ENCODE assay signal across 8 mouse cellular contexts in the genomic region with DNA sequence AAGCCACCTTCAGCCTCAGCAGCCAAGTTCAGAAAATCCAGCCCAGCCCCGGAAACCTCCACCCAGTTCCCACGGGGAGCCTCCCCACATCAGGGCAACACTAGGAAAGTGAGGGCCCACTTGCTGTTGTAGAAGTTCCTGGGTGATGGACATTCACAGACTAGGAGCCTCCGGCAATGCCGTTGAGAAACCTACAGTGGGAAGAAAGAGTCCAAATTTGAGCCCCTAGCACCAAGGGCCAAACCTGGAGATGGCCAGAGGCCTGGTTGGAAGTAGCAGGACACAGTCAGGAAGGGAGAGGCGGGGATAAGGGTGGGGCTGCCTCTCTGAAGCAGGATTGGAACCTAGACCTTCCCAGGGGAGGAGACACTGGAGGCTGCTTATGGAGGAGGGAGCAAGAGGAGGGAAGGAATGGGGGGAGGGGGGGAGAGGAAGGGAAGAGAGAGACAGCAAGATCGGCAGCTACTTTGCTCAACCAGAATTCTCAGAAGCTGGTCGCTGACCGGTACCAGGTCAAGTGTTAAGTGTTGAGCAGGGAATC. TPM values are rescaled to one million over a fixed set of nuclear protein-coding genes. Genes with fewer than 3 reads are reported as not detected.
DNase-seq lines count a peak whose midpoint lies in the region; ATAC-seq and TF ChIP-seq lines count a peak whose summit lies in the region.

No protein-coding gene starts in this region.

- no peak overlapping the region for H3K4me3 ChIP-seq in neural tube, embryonic 12.5 days
- H3K4me3 ChIP-seq in embryonic facial prominence, embryonic 13.5 days = 0 out of 2 replicates have a peak overlapping the region, but pooled peaks have one; percentile 90
- peak overlapping the region; percentile 99 for H3K4me3 ChIP-seq in limb, embryonic 10.5 days
- H3K4me3 ChIP-seq in midbrain, postnatal 0 days (ENCODE audit: low read depth, low read length) = 0 out of 2 replicates have a peak overlapping the region, but pooled peaks have one; percentile 2

- DNase-seq in neural tube, embryonic 10.5 days (ENCODE audit: extremely low spot score, low spot score) = no peak
- DNase-seq in heart, postnatal 36 days = peak; percentile 76 to 88
- no peak for DNase-seq in limb, embryonic 10.5 days (ENCODE audit: low spot score)
- no peak for DNase-seq in midbrain, postnatal 0 days (ENCODE audit: low spot score)
- no peak for DNase-seq in cerebellum, postnatal 10 days
- no peak for DNase-seq in left cerebral cortex, postnatal 36 days (ENCODE audit: low spot score in 2 of 2)

- 44% methylated on average over 8 of the region's 8 CpGs for WGBS in neural tube, embryonic 12.5 days
- WGBS in embryonic facial prominence, embryonic 13.5 days = 32% methylated on average over 8 of the region's 8 CpGs
- 36% methylated on average over 8 of the region's 8 CpGs for WGBS in limb, embryonic 10.5 days
- WGBS in midbrain, postnatal 0 days = 47% methylated on average over 8 of the region's 8 CpGs

- H3K27me3 ChIP-seq in neural tube, embryonic 12.5 days (replicated peaks) = no peaks in the 10 kb centered on the region
- H3K27me3 ChIP-seq in embryonic facial prominence, embryonic 13.5 days = no peaks in the 10 kb centered on the region
- peaks cover 5% of the 10 kb centered on the region; the same call in 1 of the 2 replicates for H3K27me3 ChIP-seq in limb, embryonic 10.5 days (ENCODE audit: low read depth, poor library complexity, severe bottlenecking)
- no peaks in the 10 kb centered on the region for H3K27me3 ChIP-seq in midbrain, postnatal 0 days (ENCODE audit: insufficient read depth, low read length)

- no peaks in the 10 kb centered on the region for H3K9me3 ChIP-seq in neural tube, embryonic 12.5 days
- H3K9me3 ChIP-seq in embryonic facial prominence, embryonic 13.5 days = no peaks in the 10 kb centered on the region
- no peaks in the 10 kb centered on the region for H3K9me3 ChIP-seq in limb, embryonic 10.5 days (replicated peaks)
- no peaks in the 10 kb centered on the region for H3K9me3 ChIP-seq in midbrain, postnatal 0 days (ENCODE audit: low read length)

- H3K4me1 ChIP-seq in neural tube, embryonic 12.5 days = peaks cover 26% of the 10 kb centered on the region
- peaks cover 26% of the 10 kb centered on the region for H3K4me1 ChIP-seq in embryonic facial prominence, embryonic 13.5 days
- peaks cover 54% of the 10 kb centered on the region for H3K4me1 ChIP-seq in limb, embryonic 10.5 days
- peaks cover 10% of the 10 kb centered on the region; the same call in 1 of the 2 replicates for H3K4me1 ChIP-seq in midbrain, postnatal 0 days (ENCODE audit: insufficient read depth, low read length)

- H3K4me2 ChIP-seq in neural tube, embryonic 12.5 days (replicated peaks) = peak overlapping the region; percentile 90
- H3K4me2 ChIP-seq in embryonic facial prominence, embryonic 13.5 days = peak overlapping the region; percentile 90
- 0 out of 2 replicates have a peak overlapping the region, but pooled peaks have one; percentile 9 for H3K4me2 ChIP-seq in midbrain, postnatal 0 days (ENCODE audit: low read depth, low read length, poor library complexity, severe bottlenecking)

- H3K36me3 ChIP-seq in neural tube, embryonic 12.5 days = no peaks in the 10 kb centered on the region
- no peaks in the 10 kb centered on the region for H3K36me3 ChIP-seq in embryonic facial prominence, embryonic 13.5 days
- peaks cover under 1% of the 10 kb centered on the region; the same call in 1 of the 2 replicates for H3K36me3 ChIP-seq in limb, embryonic 10.5 days
- H3K36me3 ChIP-seq in midbrain, postnatal 0 days (ENCODE audit: insufficient read depth, low read length) = no peaks in the 10 kb centered on the region

- no peak overlapping the region for H3K27ac ChIP-seq in neural tube, embryonic 12.5 days
- peak overlapping the region; percentile 28; the same call in 1 of the 2 replicates for H3K27ac ChIP-seq in embryonic facial prominence, embryonic 13.5 days
- H3K27ac ChIP-seq in limb, embryonic 10.5 days = peak overlapping the region; percentile 42
- no peak overlapping the region for H3K27ac ChIP-seq in midbrain, postnatal 0 days (ENCODE audit: low read depth, low read length)

- H3K9ac ChIP-seq in neural tube, embryonic 12.5 days = no peak overlapping the region
- H3K9ac ChIP-seq in embryonic facial prominence, embryonic 13.5 days = 0 out of 2 replicates have a peak overlapping the region, but pooled peaks have one; percentile 44
- H3K9ac ChIP-seq in midbrain, postnatal 0 days (replicated peaks; ENCODE audit: low read length, poor library complexity, severe bottlenecking) = no peak overlapping the region

- intact Hi-C loops in heart, postnatal 36 days (cut with DNase I) = loop anchor here (2.0 to 5.0 kb wide), 2 partner anchors 32 to 103 kb away; partner anchors contain the start of gene Rps11
- intact Hi-C loops in left cerebral cortex, postnatal 36 days (cut with DNase I) = loop anchor here (5.0 kb wide), 1 partner anchor 33 kb away; the partner anchor contains the start of gene Prr12

- ATAC-seq in neural tube, embryonic 12.5 days (ENCODE audit: low FRiP score, low read depth) = no peak
- ATAC-seq in embryonic facial prominence, embryonic 13.5 days (ENCODE audit: insufficient number of reproducible peaks, insufficient read depth, low FRiP score, low TSS enrichment, low read depth) = no peak
- ATAC-seq in midbrain, postnatal 0 days (ENCODE audit: low FRiP score) = no peak

- TF ChIP-seq CTCF in midbrain, postnatal 0 days (IDR thresholded peaks at IDR 0.05) = no peak

RNA-seq across cellular contexts. Expression of gene Rras, which starts 1.3 kb away (rescaled TPM):
- polyA plus RNA-seq in neural tube, embryonic 12.5 days (2016; fragmentation: Nextera tagmentation; extraction: Ambion mirVana) = 16.8 and 18.4 TPM in 2 replicates
- 19.7 and 23.3 TPM in 2 replicates for polyA plus RNA-seq in embryonic facial prominence, embryonic 13.5 days (2015; fragmentation: Nextera tagmentation; extraction: Ambion mirVana)
- 10 to 100 TPM; 45.1 to 53.3 TPM for total RNA-seq in heart, postnatal 36 days (2021)
- polyA plus RNA-seq in limb, embryonic 10.5 days (2016; fragmentation: Nextera tagmentation; extraction: Ambion mirVana) = 15.6 and 18.3 TPM in 2 replicates
- 7.3 and 7.9 TPM in 2 replicates for total RNA-seq in midbrain, postnatal 0 days (2014; rRNA removed)
- 11.9 and 14.0 TPM in 2 replicates for polyA plus RNA-seq in midbrain, postnatal 0 days (2015; fragmentation: Nextera tagmentation; extraction: Ambion mirVana)
- 10 to 100 TPM; 12.9 to 13.9 TPM for total RNA-seq in left cerebral cortex, postnatal 36 days (2021)

RNA-seq across cellular contexts. Expression of gene Scaf1, which starts 2.9 kb away (rescaled TPM):
- 47.2 and 47.3 TPM in 2 replicates for polyA plus RNA-seq in neural tube, embryonic 12.5 days (2016; fragmentation: Nextera tagmentation; extraction: Ambion mirVana)
- polyA plus RNA-seq in embryonic facial prominence, embryonic 13.5 days (2015; fragmentation: Nextera tagmentation; extraction: Ambion mirVana) = 38.6 and 40.2 TPM in 2 replicates
- 10 to 100 TPM; 48.0 to 48.1 TPM for total RNA-seq in heart, postnatal 36 days (2021)
- 47.8 and 50.6 TPM in 2 replicates for polyA plus RNA-seq in limb, embryonic 10.5 days (2016; fragmentation: Nextera tagmentation; extraction: Ambion mirVana)
- 86.5 and 90.9 TPM in 2 replicates for total RNA-seq in midbrain, postnatal 0 days (2014; rRNA removed)
- 49.0 and 53.3 TPM in 2 replicates for polyA plus RNA-seq in midbrain, postnatal 0 days (2015; fragmentation: Nextera tagmentation; extraction: Ambion mirVana)
- total RNA-seq in left cerebral cortex, postnatal 36 days (2021) = 100 to 1,000 TPM; 174 to 177 TPM

RNA-seq across cellular contexts. Expression of gene Bcl2l12, which starts 20.6 kb away (rescaled TPM):
- 41.1 and 42.9 TPM in 2 replicates for polyA plus RNA-seq in neural tube, embryonic 12.5 days (2016; fragmentation: Nextera tagmentation; extraction: Ambion mirVana)
- 73.6 and 83.2 TPM in 2 replicates for polyA plus RNA-seq in embryonic facial prominence, embryonic 13.5 days (2015; fragmentation: Nextera tagmentation; extraction: Ambion mirVana)
- total RNA-seq in heart, postnatal 36 days (2021) = 10 to 100 TPM; 10.2 to 11.2 TPM
- polyA plus RNA-seq in limb, embryonic 10.5 days (2016; fragmentation: Nextera tagmentation; extraction: Ambion mirVana) = 89.7 and 92.2 TPM in 2 replicates
- total RNA-seq in midbrain, postnatal 0 days (2014; rRNA removed) = 7.8 and 11.4 TPM in 2 replicates
- polyA plus RNA-seq in midbrain, postnatal 0 days (2015; fragmentation: Nextera tagmentation; extraction: Ambion mirVana) = 5.9 and 8.4 TPM in 2 replicates
- 1 to 10 TPM; 1.8 to 2.6 TPM for total RNA-seq in left cerebral cortex, postnatal 36 days (2021)

RNA-seq across cellular contexts. Expression of gene Irf3, which starts 21.7 kb away (rescaled TPM):
- 71.0 and 73.4 TPM in 2 replicates for polyA plus RNA-seq in neural tube, embryonic 12.5 days (2016; fragmentation: Nextera tagmentation; extraction: Ambion mirVana)
- polyA plus RNA-seq in embryonic facial prominence, embryonic 13.5 days (2015; fragmentation: Nextera tagmentation; extraction: Ambion mirVana) = 92.0 and 99.7 TPM in 2 replicates
- 10 to 100 TPM; 27.3 to 31.7 TPM for total RNA-seq in heart, postnatal 36 days (2021)
- 74.7 and 75.0 TPM in 2 replicates for polyA plus RNA-seq in limb, embryonic 10.5 days (2016; fragmentation: Nextera tagmentation; extraction: Ambion mirVana)
- total RNA-seq in midbrain, postnatal 0 days (2014; rRNA removed) = 37.2 and 40.6 TPM in 2 replicates
- polyA plus RNA-seq in midbrain, postnatal 0 days (2015; fragmentation: Nextera tagmentation; extraction: Ambion mirVana) = 25.6 and 25.9 TPM in 2 replicates
- total RNA-seq in left cerebral cortex, postnatal 36 days (2021) = 10 to 100 TPM; 29.2 to 38.7 TPM

RNA-seq across cellular contexts. Expression of gene Prmt1, which starts 32.7 kb away (rescaled TPM):
- 595 and 646 TPM in 2 replicates for polyA plus RNA-seq in neural tube, embryonic 12.5 days (2016; fragmentation: Nextera tagmentation; extraction: Ambion mirVana)
- 534 and 684 TPM in 2 replicates for polyA plus RNA-seq in embryonic facial prominence, embryonic 13.5 days (2015; fragmentation: Nextera tagmentation; extraction: Ambion mirVana)
- 100 to 1,000 TPM; 104 to 107 TPM for total RNA-seq in heart, postnatal 36 days (2021)
- polyA plus RNA-seq in limb, embryonic 10.5 days (2016; fragmentation: Nextera tagmentation; extraction: Ambion mirVana) = 979 and 1,027 TPM in 2 replicates
- 218 and 285 TPM in 2 replicates for total RNA-seq in midbrain, postnatal 0 days (2014; rRNA removed)
- 580 and 583 TPM in 2 replicates for polyA plus RNA-seq in midbrain, postnatal 0 days (2015; fragmentation: Nextera tagmentation; extraction: Ambion mirVana)
- total RNA-seq in left cerebral cortex, postnatal 36 days (2021) = 100 to 1,000 TPM; 143 to 145 TPM

Comparison
In these comparisons a context has a peak if more than half of its experiments do, and no peak if none do; other contexts are left out.
1. H3K27ac ChIP-seq: peak in embryonic facial prominence, embryonic 13.5 days (single experiment) and limb, embryonic 10.5 days (single experiment); none in neural tube, embryonic 12.5 days (single experiment) and midbrain, postnatal 0 days (single experiment).
2. H3K4me2 ChIP-seq: peak in every context shown above with its lines; median percentile 90 in neural tube, embryonic 12.5 days; 90 in embryonic facial prominence, embryonic 13.5 days; 9 in midbrain, postnatal 0 days.
3. DNase-seq: peak in heart, postnatal 36 days (2 of 2); none in neural tube, embryonic 10.5 days (single experiment), limb, embryonic 10.5 days (single experiment), midbrain, postnatal 0 days (single experiment), cerebellum, postnatal 10 days (0 of 2) and left cerebral cortex, postnatal 36 days (0 of 2).